In genomic region chr4:129334677-129335215, GRCm38 (mm10) we compare ENCODE assay signal across 8 mouse cellular contexts. TPM values are rescaled to one million over a fixed set of nuclear protein-coding genes. Genes with fewer than 3 reads are reported as not detected.
DNase-seq lines count a peak whose midpoint lies in the region; ATAC-seq and TF ChIP-seq lines count a peak whose summit lies in the region.

No protein-coding gene starts in this region.

- peak overlapping the region; percentile 65 for H3K4me2 ChIP-seq in lung, embryonic 14.5 days
- H3K4me2 ChIP-seq in forebrain, postnatal 0 days (ENCODE audit: low read depth) = peak overlapping the region; percentile 58
- peak overlapping the region; percentile 78 for H3K4me2 ChIP-seq in stomach, embryonic 16.5 days (ENCODE audit: low read depth, low read length)

- H3K4me1 ChIP-seq in lung, embryonic 14.5 days (ENCODE audit: insufficient read depth) = peaks cover 8% of the 10 kb centered on the region; the same call in 1 of the 2 replicates
- peaks cover 22% of the 10 kb centered on the region for H3K4me1 ChIP-seq in forebrain, postnatal 0 days (ENCODE audit: insufficient read depth)
- H3K4me1 ChIP-seq in liver, adult 2 months (ENCODE audit: control insufficient read depth, insufficient read depth, low read length) = peaks cover 25% of the 10 kb centered on the region
- peaks cover 27% of the 10 kb centered on the region for H3K4me1 ChIP-seq in stomach, embryonic 16.5 days (ENCODE audit: control insufficient read depth, insufficient read depth, low read length)

- H3K79me2 ChIP-seq in liver, adult 2 months (ENCODE audit: control insufficient read depth, insufficient read depth, low read length) = peaks cover 26% of the 10 kb centered on the region

- peak; percentile 45 for ATAC-seq in lung, embryonic 14.5 days (ENCODE audit: insufficient read depth)
- no peak for ATAC-seq in forebrain, postnatal 0 days
- ATAC-seq in stomach, embryonic 16.5 days (ENCODE audit: insufficient read depth, low FRiP score) = no peak; the same call in 1 of the 2 replicates
- ATAC-seq in megakaryocyte progenitor cell, adult 5-6 weeks (replicated peaks; ENCODE audit: poor library complexity) = no peak

- no peak for TF ChIP-seq CTCF in lung, embryonic 14.5 days (IDR thresholded peaks at IDR 0.05; ENCODE audit: low read depth)
- no peak for TF ChIP-seq CTCF in forebrain, postnatal 0 days (IDR thresholded peaks at IDR 0.05; ENCODE audit: low read depth)
- TF ChIP-seq CTCF in liver, adult 2 months (IDR thresholded peaks at IDR 0.05; ENCODE audit: low read depth, low read length) = no peak

- peak overlapping the region; percentile 99 for H3K27ac ChIP-seq in lung, embryonic 14.5 days (ENCODE audit: low read depth)
- peak overlapping the region; percentile 96 for H3K27ac ChIP-seq in forebrain, postnatal 0 days (ENCODE audit: low read depth, low read length)
- H3K27ac ChIP-seq in liver, adult 2 months (replicated peaks; ENCODE audit: insufficient read depth, low read depth, low read length) = peak overlapping the region; percentile 65
- peak overlapping the region; percentile 98 for H3K27ac ChIP-seq in stomach, embryonic 16.5 days (ENCODE audit: low read length)

- H3K4me3 ChIP-seq in lung, embryonic 14.5 days (ENCODE audit: low read depth, low read length) = peak overlapping the region; percentile 97
- H3K4me3 ChIP-seq in forebrain, postnatal 0 days (ENCODE audit: low read depth, low read length) = peak overlapping the region; percentile 96
- H3K4me3 ChIP-seq in liver, adult 2 months (ENCODE audit: insufficient read depth, low read depth, low read length) = peak overlapping the region; percentile 82
- H3K4me3 ChIP-seq in stomach, embryonic 16.5 days (replicated peaks; ENCODE audit: low read length) = peak overlapping the region; percentile 95

- no peaks in the 10 kb centered on the region for H3K9me3 ChIP-seq in lung, embryonic 14.5 days (ENCODE audit: low read depth, low read length)
- H3K9me3 ChIP-seq in forebrain, postnatal 0 days (ENCODE audit: low read length) = no peaks in the 10 kb centered on the region
- H3K9me3 ChIP-seq in stomach, embryonic 16.5 days (replicated peaks; ENCODE audit: control insufficient read depth, low read length) = no peaks in the 10 kb centered on the region

- H3K9ac ChIP-seq in lung, embryonic 14.5 days = peak overlapping the region; percentile 96
- H3K9ac ChIP-seq in forebrain, postnatal 0 days = peak overlapping the region; percentile 89
- H3K9ac ChIP-seq in liver, adult 2 months (ENCODE audit: low read depth, low read length) = peak overlapping the region; percentile 93
- peak overlapping the region; percentile 90 for H3K9ac ChIP-seq in stomach, embryonic 16.5 days (ENCODE audit: low read length)

- H3K36me3 ChIP-seq in lung, embryonic 14.5 days (ENCODE audit: insufficient read depth) = peaks cover 39% of the 10 kb centered on the region
- peaks cover 7% of the 10 kb centered on the region; the same call in 1 of the 2 replicates for H3K36me3 ChIP-seq in forebrain, postnatal 0 days (ENCODE audit: insufficient read depth)
- peaks cover 7% of the 10 kb centered on the region; the same call in 1 of the 2 replicates for H3K36me3 ChIP-seq in liver, adult 2 months (ENCODE audit: control insufficient read depth, insufficient read depth, low read length)
- peaks cover 6% of the 10 kb centered on the region; the same call in 1 of the 2 replicates for H3K36me3 ChIP-seq in stomach, embryonic 16.5 days (ENCODE audit: control insufficient read depth, insufficient read depth, low read length)

- no peaks in the 10 kb centered on the region for H3K27me3 ChIP-seq in lung, embryonic 14.5 days (ENCODE audit: insufficient read depth, low read length)
- no peaks in the 10 kb centered on the region for H3K27me3 ChIP-seq in forebrain, postnatal 0 days (ENCODE audit: insufficient read depth, low read length)
- H3K27me3 ChIP-seq in liver, adult 2 months (ENCODE audit: control insufficient read depth, insufficient read depth, low read length) = no peaks in the 10 kb centered on the region
- H3K27me3 ChIP-seq in stomach, embryonic 16.5 days (ENCODE audit: control insufficient read depth, insufficient read depth, low read length) = no peaks in the 10 kb centered on the region

- no peak for TF ChIP-seq POLR2A in liver, adult 2 months (IDR thresholded peaks at IDR 0.05; ENCODE audit: extremely low read depth, insufficient read depth, low read length)

- intact Hi-C loops in left cerebral cortex, postnatal 10 days (cut with DNase I) = no loop called here

- DNase-seq in lung, embryonic 14.5 days = peak; percentile 71
- no peak for DNase-seq in lung, postnatal 25 days (ENCODE audit: low spot score)
- peak; percentile 44 for DNase-seq in c-Kit-positive CD71-positive TER-119-positive erythroid progenitor cells, embryonic 14.5 days (ENCODE audit: low spot score)
- no peak for DNase-seq in forebrain, postnatal 0 days
- DNase-seq in liver, adult 2 months (ENCODE audit: extremely low read depth, low read depth, low spot score) = no peak
- no peak for DNase-seq in left cerebral cortex, postnatal 10 days (ENCODE audit: extremely low spot score in 1 of 2, low spot score in 2 of 2)

- under 1% methylated on average over 62 of the region's 62 CpGs for WGBS in lung, embryonic 14.5 days
- WGBS in forebrain, postnatal 0 days = 2% methylated on average over 56 of the region's 62 CpGs
- WGBS in liver, adult 2 months = under 1% methylated on average over 62 of the region's 62 CpGs
- WGBS in stomach, embryonic 16.5 days = under 1% methylated on average over 62 of the region's 62 CpGs

RNA-seq across cellular contexts. Expression of gene Rbbp4, which starts 0.4 kb away (rescaled TPM):
- 387 and 402 TPM in 2 replicates for polyA plus RNA-seq in lung, embryonic 14.5 days (2014; fragmentation: Nextera tagmentation; extraction: Ambion mirVana)
- total RNA-seq in forebrain, postnatal 0 days (2014; rRNA removed) = 103 and 111 TPM in 2 replicates
- 272 and 292 TPM in 2 replicates for polyA plus RNA-seq in forebrain, postnatal 0 days (2015; fragmentation: Nextera tagmentation; extraction: Ambion mirVana)
- 40.3 and 47.2 TPM in 2 replicates for total RNA-seq in liver, adult 2 months (2014; rRNA removed)
- 15.1 and 17.2 TPM in 2 replicates for polyA plus RNA-seq in liver, adult 2 months (2012; rRNA removed)
- 287 and 291 TPM in 2 replicates for polyA plus RNA-seq in stomach, embryonic 16.5 days (2015; fragmentation: Nextera tagmentation; extraction: Ambion mirVana)
- 233 and 259 TPM in 2 replicates for total RNA-seq in megakaryocyte progenitor cell, adult 5-6 weeks (2015)
- 122 and 137 TPM in 2 replicates for total RNA-seq in megakaryocyte progenitor cell, adult 5-6 weeks (2017)
- total RNA-seq in left cerebral cortex, postnatal 10 days (2021) = 100 to 1,000 TPM; 124 to 134 TPM

RNA-seq across cellular contexts. Expression of gene Zbtb8os, which starts 0.7 kb away (rescaled TPM):
- polyA plus RNA-seq in lung, embryonic 14.5 days (2014; fragmentation: Nextera tagmentation; extraction: Ambion mirVana) = 49.2 and 51.6 TPM in 2 replicates
- 5.9 and 6.0 TPM in 2 replicates for total RNA-seq in forebrain, postnatal 0 days (2014; rRNA removed)
- 20.7 and 30.0 TPM in 2 replicates for polyA plus RNA-seq in forebrain, postnatal 0 days (2015; fragmentation: Nextera tagmentation; extraction: Ambion mirVana)
- 24.7 and 32.8 TPM in 2 replicates for total RNA-seq in liver, adult 2 months (2014; rRNA removed)
- polyA plus RNA-seq in liver, adult 2 months (2012; rRNA removed) = 14.7 and 16.7 TPM in 2 replicates
- polyA plus RNA-seq in stomach, embryonic 16.5 days (2015; fragmentation: Nextera tagmentation; extraction: Ambion mirVana) = 44.4 and 46.6 TPM in 2 replicates
- total RNA-seq in megakaryocyte progenitor cell, adult 5-6 weeks (2015) = 81.4 and 89.6 TPM in 2 replicates
- total RNA-seq in megakaryocyte progenitor cell, adult 5-6 weeks (2017) = 94.6 and 102 TPM in 2 replicates
- 10 to 100 TPM; 18.9 to 24.7 TPM for total RNA-seq in left cerebral cortex, postnatal 10 days (2021)

RNA-seq across cellular contexts. Expression of gene Zbtb8a, which starts 43.2 kb away (rescaled TPM):
- polyA plus RNA-seq in lung, embryonic 14.5 days (2014; fragmentation: Nextera tagmentation; extraction: Ambion mirVana) = 14.7 and 16.2 TPM in 2 replicates
- total RNA-seq in forebrain, postnatal 0 days (2014; rRNA removed) = 22.5 and 28.0 TPM in 2 replicates
- 10.3 and 14.3 TPM in 2 replicates for polyA plus RNA-seq in forebrain, postnatal 0 days (2015; fragmentation: Nextera tagmentation; extraction: Ambion mirVana)
- 1.3 and 1.7 TPM in 2 replicates for total RNA-seq in liver, adult 2 months (2014; rRNA removed)
- polyA plus RNA-seq in liver, adult 2 months (2012; rRNA removed) = 1.6 and 1.7 TPM in 2 replicates
- polyA plus RNA-seq in stomach, embryonic 16.5 days (2015; fragmentation: Nextera tagmentation; extraction: Ambion mirVana) = 17.4 and 19.2 TPM in 2 replicates
- total RNA-seq in megakaryocyte progenitor cell, adult 5-6 weeks (2015) = 2.1 and 2.6 TPM in 2 replicates
- 5.4 and 7.3 TPM in 2 replicates for total RNA-seq in megakaryocyte progenitor cell, adult 5-6 weeks (2017)
- total RNA-seq in left cerebral cortex, postnatal 10 days (2021) = 1 to 10 TPM; 7.6 to 8.5 TPM

RNA-seq across cellular contexts. Expression of gene Sync, which starts 47.3 kb away (rescaled TPM):
- polyA plus RNA-seq in lung, embryonic 14.5 days (2014; fragmentation: Nextera tagmentation; extraction: Ambion mirVana) = 0.33 and 0.54 TPM in 2 replicates
- 0.52 and 0.54 TPM in 2 replicates for total RNA-seq in forebrain, postnatal 0 days (2014; rRNA removed)
- polyA plus RNA-seq in forebrain, postnatal 0 days (2015; fragmentation: Nextera tagmentation; extraction: Ambion mirVana) = 0.48 and 0.79 TPM in 2 replicates
- not detected in 2 replicates for total RNA-seq in liver, adult 2 months (2014; rRNA removed)
- 0.04 and 0.05 TPM in 2 replicates for polyA plus RNA-seq in liver, adult 2 months (2012; rRNA removed)
- 3.0 and 3.9 TPM in 2 replicates for polyA plus RNA-seq in stomach, embryonic 16.5 days (2015; fragmentation: Nextera tagmentation; extraction: Ambion mirVana)
- total RNA-seq in megakaryocyte progenitor cell, adult 5-6 weeks (2015) = not detected in 2 replicates
- 0.08 TPM in 1 of 2 replicates, not detected in the other for total RNA-seq in megakaryocyte progenitor cell, adult 5-6 weeks (2017)
- total RNA-seq in left cerebral cortex, postnatal 10 days (2021) = 1 to 10 TPM; 1.7 TPM

Comparison
In these comparisons a context has a peak if more than half of its experiments do, and no peak if none do; other contexts are left out.
1. DNase-seq: peak in lung, embryonic 14.5 days (single experiment) and c-Kit-positive CD71-positive TER-119-positive erythroid progenitor cells, embryonic 14.5 days (single experiment); none in lung, postnatal 25 days (single experiment), forebrain, postnatal 0 days (single experiment), liver, adult 2 months (single experiment) and left cerebral cortex, postnatal 10 days (0 of 2).
2. Peak in every context shown above with its lines, with median percentiles within 50 percentile points of each other: H3K27ac ChIP-seq, H3K4me2 ChIP-seq, H3K4me3 ChIP-seq and H3K9ac ChIP-seq.